Mouse (Mus musculus) midbrain, embryonic 10.5 days (tissue): ENCODE data around the gene Rapgef3. TPM values are rescaled to one million over a fixed set of nuclear protein-coding genes. Genes with fewer than 3 reads are reported as not detected.

Experiments
- DNase-seq: peaks from one replicate; pipeline ENCODE4 v3.0.0-alpha.2; 2017; ENCODE audit warnings: low spot score
- H3K27ac ChIP-seq: fragments of 300-500 bp; sonication (generic); replicated peaks from 2 replicates; pipeline ENCODE4 v1.5.1; 2016; ENCODE audit warnings: mild to moderate bottlenecking
- H3K27me3 ChIP-seq: fragments of 300-500 bp; sonication (generic); 2 replicates; pipeline ENCODE4 v1.6.1; 2016; ENCODE audit warnings: low read depth, mild to moderate bottlenecking; ENCODE audit not compliant: poor library complexity, severe bottlenecking
- H3K36me3 ChIP-seq: fragments of 300-500 bp; sonication (generic); 2 replicates; pipeline ENCODE4 v1.6.1; 2016; ENCODE audit warnings: mild to moderate bottlenecking, moderate library complexity
- H3K4me1 ChIP-seq: fragments of 300-500 bp; sonication (generic); 2 replicates; pipeline ENCODE4 v1.6.1; 2016
- H3K4me3 ChIP-seq: fragments of 300-500 bp; sonication (generic); 2 replicates; pipeline ENCODE4 v1.5.1; 2016; ENCODE audit warnings: mild to moderate bottlenecking, moderate library complexity
- H3K9me3 ChIP-seq: fragments of 300-500 bp; sonication (generic); replicated peaks from 2 replicates; pipeline ENCODE4 v1.6.1; 2016; ENCODE audit warnings: mild to moderate bottlenecking
- WGBS: fragments of 180-500 bp; shearing (Covaris S2); methylation state at CpG from one replicate; pipeline ENCODE4 v1.1.7; 2016; 5-methylcytosine and 5-hydroxymethylcytosine counted together
- polyA plus RNA-seq: library from polyadenylated mRNA; unstranded; fragments of >200 nt; fragmentation: Nextera tagmentation; extraction: Ambion mirVana; gene quantifications from 2 replicates; pipeline ENCODE4 v1.2.1, GENCODE M21; 2016

The Rapgef3 gene
- polyA plus RNA-seq, 1 experiment from 2014 or later: 5.3 TPM

DNA sequence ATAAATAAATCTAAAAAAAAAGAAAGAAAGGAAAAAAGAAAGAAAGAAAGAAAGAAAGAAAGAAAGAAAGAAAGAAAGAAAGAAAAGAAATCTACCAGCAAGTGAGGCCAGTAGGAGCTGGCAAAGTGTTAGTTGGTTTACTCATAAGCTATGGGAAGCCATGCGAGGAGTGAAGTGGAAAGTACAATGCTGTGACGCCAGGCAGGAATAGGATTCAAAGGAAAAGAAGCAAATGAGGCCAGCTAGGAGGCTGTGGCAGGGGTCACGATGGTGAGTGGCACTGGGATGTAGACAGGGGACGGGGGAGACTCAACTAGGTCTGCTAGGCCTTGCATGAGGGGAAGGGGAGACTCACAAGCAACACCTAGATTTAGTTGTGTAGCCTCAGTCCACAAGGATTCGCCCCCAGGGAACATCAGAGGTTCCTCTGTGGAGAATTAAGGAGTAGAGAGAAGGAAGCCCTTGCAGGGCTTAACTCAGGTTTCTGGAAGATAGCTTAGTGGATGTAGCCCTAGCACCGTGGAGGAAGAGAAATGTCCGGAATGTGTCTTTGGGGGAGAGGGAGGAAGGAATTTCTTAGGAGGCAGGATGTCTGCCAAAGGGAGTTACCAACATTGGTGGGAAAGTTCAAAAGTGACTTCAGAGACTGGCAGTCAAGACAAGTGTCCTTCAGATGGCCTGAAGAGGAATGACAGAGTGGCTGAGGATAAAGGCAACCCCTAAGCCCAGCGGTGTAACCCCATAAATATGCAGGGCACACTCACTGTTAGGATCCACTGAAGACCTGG, 10.7 kb upstream of the Rapgef3 start, which contains the start of gene Slc48a1:
Gene Slc48a1 (plus strand): TSS at position 210 of the 788 bp plus-strand sequence.
- H3K27ac ChIP-seq: no peak within 1 kb of the TSS
- H3K27me3 ChIP-seq: peaks cover 57% of the 10 kb centered on the region
- WGBS: 79% methylated on average over 8 of the region's 8 CpGs
- no peak within 1 kb of the TSS for H3K4me3 ChIP-seq
- peaks cover 29% of the 10 kb centered on the region for H3K4me1 ChIP-seq
- H3K36me3 ChIP-seq: no peaks in the 10 kb centered on the region
- H3K9me3 ChIP-seq: no peaks in the 10 kb centered on the region
- DNase-seq: no peak

DNA sequence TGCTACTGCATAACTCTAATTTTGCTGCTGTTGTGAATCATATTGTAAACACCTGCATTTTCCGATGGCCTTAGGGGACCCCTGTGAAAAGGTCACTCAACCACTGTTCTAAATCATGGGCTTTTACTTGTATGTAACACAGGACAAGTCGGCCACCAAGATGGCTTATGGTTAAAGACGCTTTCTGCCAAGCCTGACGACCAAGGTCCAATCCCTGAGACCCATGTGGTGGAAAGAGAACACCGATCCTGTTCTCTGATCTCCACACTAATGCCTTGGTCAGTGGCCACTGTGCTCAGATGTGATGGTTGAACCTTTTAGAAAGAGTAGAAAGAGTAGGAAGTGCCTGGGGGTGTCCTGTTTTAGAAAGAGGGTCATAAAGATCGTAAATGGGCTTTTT, 9.1 kb upstream of the Rapgef3 start:
- no peak for DNase-seq
- H3K4me1 ChIP-seq: peaks cover 25% of the 10 kb centered on the region
- H3K27ac ChIP-seq: no peak overlapping the region
- H3K4me3 ChIP-seq: no peak overlapping the region
- no peaks in the 10 kb centered on the region for H3K9me3 ChIP-seq
- H3K27me3 ChIP-seq: peaks cover 41% of the 10 kb centered on the region
- H3K36me3 ChIP-seq: no peaks in the 10 kb centered on the region
- 83% methylated on average over 6 of the region's 6 CpGs for WGBS

DNA sequence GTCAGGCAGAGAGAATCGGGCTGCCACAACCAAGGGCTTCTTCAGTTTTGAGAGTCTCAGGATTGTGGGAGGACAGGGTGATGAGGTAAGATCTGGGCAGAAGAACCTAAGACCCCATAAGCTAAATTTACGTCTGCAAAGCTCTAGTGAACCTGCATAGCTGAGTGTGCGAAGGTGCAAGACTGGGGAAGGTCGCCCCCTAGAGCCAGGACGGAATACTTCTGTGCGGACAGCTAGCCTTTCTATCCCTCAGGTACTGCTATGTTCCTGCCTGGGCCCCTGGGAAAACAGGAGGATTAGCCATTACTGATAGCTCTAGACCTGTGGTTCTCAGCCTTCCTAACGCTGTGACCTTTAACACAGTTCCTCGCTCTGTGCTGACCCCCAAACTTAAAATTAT, 8.7 kb upstream of the Rapgef3 start:
- no peak overlapping the region for H3K4me3 ChIP-seq
- WGBS: 10% methylated on average over 8 of the region's 8 CpGs
- H3K9me3 ChIP-seq: no peaks in the 10 kb centered on the region
- no peak overlapping the region for H3K27ac ChIP-seq
- DNase-seq: peak; percentile 64
- no peaks in the 10 kb centered on the region for H3K36me3 ChIP-seq
- H3K4me1 ChIP-seq: peaks cover 23% of the 10 kb centered on the region
- peaks cover 38% of the 10 kb centered on the region for H3K27me3 ChIP-seq

DNA sequence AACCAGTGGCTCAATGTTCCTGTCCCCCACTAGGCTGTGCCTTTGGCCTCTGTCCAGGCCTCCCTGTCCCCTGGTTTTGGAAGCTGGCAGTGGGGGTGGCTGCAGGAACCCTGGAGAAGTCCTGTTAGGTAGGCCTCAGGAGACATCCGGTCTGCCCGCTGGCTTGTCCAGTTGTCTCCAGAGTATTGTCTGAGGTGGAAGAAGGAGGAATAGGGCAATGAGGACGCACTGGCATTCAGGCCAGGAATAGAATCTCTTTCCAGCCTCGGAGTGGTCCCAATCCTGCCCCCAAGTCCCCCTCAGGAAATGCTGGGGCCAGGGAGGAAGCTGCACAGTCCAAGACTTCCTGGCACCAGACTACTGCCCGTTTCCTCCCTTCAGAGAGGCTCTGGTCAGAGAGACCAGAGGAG, 6.2 kb upstream of the Rapgef3 start:
- WGBS: 82% methylated on average over 5 of the region's 5 CpGs

DNA sequence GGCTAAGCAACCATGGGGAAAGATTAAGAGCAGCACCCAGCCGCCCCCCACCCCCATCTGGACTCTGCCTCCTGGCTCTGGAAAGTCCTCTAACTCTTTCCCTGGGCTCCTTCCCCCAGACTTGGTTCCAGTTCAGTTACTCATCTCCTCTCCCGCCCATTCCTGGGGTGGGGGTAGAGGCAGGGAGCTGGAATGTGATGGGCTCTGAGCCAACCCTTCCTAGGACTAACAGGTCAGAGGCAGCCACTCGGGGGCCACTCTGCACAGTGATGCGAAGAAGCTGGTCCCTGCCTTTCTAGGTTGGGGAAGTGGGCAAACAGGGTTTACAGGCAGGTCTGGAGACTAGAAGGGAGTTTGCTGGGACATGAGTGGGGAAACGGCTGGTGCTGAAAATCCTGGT, 5.3 kb upstream of the Rapgef3 start:
- Histone ChIP-seq H3K36me3 (no peaks in the 10 kb centered on the region), H3K4me1 (peaks cover 28% of the 10 kb centered on the region), H3K9me3 (no peaks in the 10 kb centered on the region), H3K4me3 (no peak overlapping the region), H3K27ac (peak overlapping the region; percentile 49), H3K27me3 (peaks cover 60% of the 10 kb centered on the region)
- WGBS: 23% methylated on average over 5 of the region's 5 CpGs
- no peak for DNase-seq

More for the DNA sequence above, 6.2 kb upstream of the Rapgef3 start:
- no peak for DNase-seq
- H3K27me3 ChIP-seq: peaks cover 51% of the 10 kb centered on the region
- no peaks in the 10 kb centered on the region for H3K9me3 ChIP-seq
- no peaks in the 10 kb centered on the region for H3K36me3 ChIP-seq
- H3K27ac ChIP-seq: peak overlapping the region; percentile 46; the same call in 1 of the 2 replicates
- no peak overlapping the region for H3K4me3 ChIP-seq
- H3K4me1 ChIP-seq: peaks cover 23% of the 10 kb centered on the region

DNA sequence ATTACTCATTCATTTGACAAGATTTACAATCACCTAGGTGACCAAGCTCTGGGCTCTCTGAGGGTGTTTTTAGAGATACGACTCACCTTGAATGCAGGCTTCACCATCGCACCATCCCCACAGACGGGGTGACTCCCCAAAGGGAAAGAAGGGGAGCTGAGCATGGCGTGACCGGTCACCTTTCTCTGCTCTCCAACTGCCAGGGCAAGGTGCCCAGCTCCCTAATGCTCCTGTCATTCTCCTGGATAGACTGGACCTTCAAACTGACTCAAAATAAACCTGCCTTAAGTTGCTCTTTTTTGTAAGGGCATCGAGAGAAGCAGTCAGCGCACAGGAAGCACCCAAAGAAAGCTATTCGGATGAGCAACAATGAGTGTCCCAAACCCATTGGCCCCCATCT, 2.5 kb upstream of the Rapgef3 start:
- Histone ChIP-seq H3K27me3 (peaks cover 79% of the 10 kb centered on the region), H3K36me3 (no peaks in the 10 kb centered on the region), H3K4me3 (no peak overlapping the region), H3K4me1 (peaks cover 51% of the 10 kb centered on the region), H3K9me3 (no peaks in the 10 kb centered on the region), H3K27ac (no peak overlapping the region)
- no peak for DNase-seq
- 84% methylated on average over 8 of the region's 8 CpGs for WGBS

DNA sequence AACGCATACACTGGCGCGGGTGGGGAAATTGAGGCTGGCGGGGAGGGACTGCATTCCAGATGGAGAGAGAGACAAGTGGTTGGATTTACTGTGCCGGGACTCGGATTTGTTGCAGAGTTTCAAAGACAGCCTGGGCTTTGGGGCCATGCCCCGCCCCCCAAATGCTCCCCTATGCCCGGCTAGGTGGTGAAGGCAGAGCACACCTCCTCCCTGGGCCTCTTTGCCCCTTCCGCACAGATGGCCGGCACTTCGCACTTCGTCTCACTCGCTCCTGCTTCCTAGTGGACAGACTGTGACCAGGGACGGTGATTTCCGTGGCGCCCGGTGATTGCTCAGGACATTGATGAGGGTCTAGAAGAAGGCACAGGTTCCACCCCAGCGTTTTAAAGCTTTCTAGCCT, 420 bp upstream of the Rapgef3 start:
- Histone ChIP-seq H3K36me3 (no peaks in the 10 kb centered on the region), H3K27ac (peak overlapping the region; percentile 79), H3K27me3 (peaks cover 82% of the 10 kb centered on the region), H3K9me3 (no peaks in the 10 kb centered on the region), H3K4me3 (peak overlapping the region; percentile 61), H3K4me1 (peaks cover 53% of the 10 kb centered on the region)
- DNase-seq: peak; percentile 47
- 1% methylated on average over 18 of the region's 18 CpGs for WGBS

DNA sequence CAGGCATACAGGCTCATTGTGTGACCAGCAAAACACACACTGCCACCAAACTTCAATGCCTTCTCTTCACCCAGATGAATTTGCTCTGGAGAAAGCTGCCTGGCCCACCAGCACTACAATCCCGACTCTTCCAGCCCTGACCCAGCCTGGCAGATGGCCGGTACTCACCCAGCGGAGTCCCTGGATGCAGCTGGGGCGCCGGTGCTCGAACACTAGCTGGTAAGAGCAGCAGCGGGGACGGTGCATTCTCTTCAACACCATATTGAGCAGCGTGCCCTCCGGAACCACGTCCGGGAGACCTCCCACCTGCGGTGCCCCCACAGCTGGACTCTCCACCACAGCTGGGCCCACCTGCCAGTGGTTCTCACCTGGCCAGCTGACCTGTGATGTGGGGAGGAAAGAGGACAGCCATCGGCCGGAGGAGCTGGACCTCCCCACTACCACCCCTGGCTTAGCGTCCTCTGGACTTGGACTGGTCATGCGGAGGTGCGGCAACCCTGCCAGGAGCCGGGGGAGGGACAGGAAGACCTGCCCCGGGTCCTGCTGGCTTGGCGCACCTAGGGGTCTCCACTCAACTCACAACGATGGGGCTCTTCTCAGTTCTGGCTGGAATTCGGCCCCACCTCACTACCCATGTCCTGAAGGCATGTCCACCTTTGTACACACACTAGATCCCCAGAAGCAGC, 1.0 kb downstream of the Rapgef3 start:
- H3K36me3 ChIP-seq: no peaks in the 10 kb centered on the region
- peaks cover 94% of the 10 kb centered on the region for H3K27me3 ChIP-seq
- peaks cover 57% of the 10 kb centered on the region for H3K4me1 ChIP-seq
- peak overlapping the region; percentile 79 for H3K27ac ChIP-seq
- H3K9me3 ChIP-seq: no peaks in the 10 kb centered on the region
- DNase-seq: peak; percentile 39
- H3K4me3 ChIP-seq: peak overlapping the region; percentile 61
- WGBS: 8% methylated on average over 23 of the region's 23 CpGs

DNA sequence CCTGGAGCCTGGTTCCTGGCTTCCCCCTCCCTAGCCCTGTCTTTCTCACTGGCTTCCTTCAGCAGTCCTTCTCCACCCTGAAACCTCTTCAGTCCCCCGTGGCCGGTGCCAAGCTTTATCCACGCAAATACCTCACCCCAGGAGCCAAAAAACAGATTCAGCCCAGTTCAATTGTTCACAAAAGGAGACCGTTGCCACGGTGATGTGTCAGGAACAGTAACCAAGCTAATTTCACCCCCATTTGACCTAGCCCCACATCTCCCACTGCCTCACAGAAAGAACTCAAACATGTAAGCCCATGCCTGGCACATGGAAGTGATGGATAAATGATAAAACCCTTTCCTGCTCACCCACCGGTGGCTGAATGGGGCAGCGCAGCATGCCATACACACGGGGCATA, 1.6 kb downstream of the Rapgef3 start:
- peak overlapping the region; percentile 79 for H3K27ac ChIP-seq
- DNase-seq: peak; percentile 52
- H3K36me3 ChIP-seq: no peaks in the 10 kb centered on the region
- H3K4me1 ChIP-seq: peaks cover 62% of the 10 kb centered on the region
- 22% methylated on average over 8 of the region's 8 CpGs for WGBS
- no peaks in the 10 kb centered on the region for H3K9me3 ChIP-seq
- H3K4me3 ChIP-seq: peak overlapping the region; percentile 61
- H3K27me3 ChIP-seq: peaks cover 95% of the 10 kb centered on the region

DNA sequence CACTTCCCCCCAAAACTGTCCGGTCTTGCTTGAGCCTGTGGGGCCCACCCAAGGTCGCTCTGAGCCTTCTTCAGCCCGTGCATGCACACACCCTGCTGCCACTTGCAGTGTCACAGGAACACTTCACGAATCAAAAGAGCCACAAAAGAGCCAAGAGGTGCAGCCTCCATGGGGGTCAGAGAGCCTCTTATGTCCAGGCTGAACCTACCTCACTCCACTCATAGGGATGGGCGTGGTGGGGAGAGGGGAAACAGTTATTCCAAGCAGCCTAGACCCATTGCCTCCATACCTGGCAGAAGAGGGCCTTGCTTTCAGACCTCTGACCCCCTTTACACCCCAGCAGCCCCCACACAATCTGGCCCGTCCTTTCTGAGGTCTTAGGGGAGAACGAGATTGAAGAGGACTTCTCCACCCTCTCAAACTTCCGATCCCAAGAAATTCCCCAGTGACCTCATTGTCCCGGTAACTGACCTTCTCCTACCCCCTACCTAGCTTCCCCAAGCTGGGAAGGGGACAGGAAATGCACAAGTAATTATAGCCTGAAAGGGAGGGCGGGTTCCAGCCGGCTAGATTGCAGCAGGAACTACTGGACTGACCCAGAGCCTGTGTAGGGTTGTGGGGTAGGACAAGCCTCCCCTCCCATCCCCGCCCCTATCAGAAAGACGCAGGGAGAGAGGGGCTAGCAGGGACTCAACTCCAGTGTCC, 2.5 kb downstream of the Rapgef3 start:
- Histone ChIP-seq H3K27ac (no peak overlapping the region; the same call in 1 of the 2 replicates), H3K36me3 (no peaks in the 10 kb centered on the region), H3K9me3 (no peaks in the 10 kb centered on the region), H3K4me3 (0 out of 2 replicates have a peak overlapping the region, but pooled peaks have one; percentile 61), H3K4me1 (peaks cover 65% of the 10 kb centered on the region), H3K27me3 (peaks cover 90% of the 10 kb centered on the region)
- no peak for DNase-seq
- 37% methylated on average over 13 of the region's 13 CpGs for WGBS

DNA sequence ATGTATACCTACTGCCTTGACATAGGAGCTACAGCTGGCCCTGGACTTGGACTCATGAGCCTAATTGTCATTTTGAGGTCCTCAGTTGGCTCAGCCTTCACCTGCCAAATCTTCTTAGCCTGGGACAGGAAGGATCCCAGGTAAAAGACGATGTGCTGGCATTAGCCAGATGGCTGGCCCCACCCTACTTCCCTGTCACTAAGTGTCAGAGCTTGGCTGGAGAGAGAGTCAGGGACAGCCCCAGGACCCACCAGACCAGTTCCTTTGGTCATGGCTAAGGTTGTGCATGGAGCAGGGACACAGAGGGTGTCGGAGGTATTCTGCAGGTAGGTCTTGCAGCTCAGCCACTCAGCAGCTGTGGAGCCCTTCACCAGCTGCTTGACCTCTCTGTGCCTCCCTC, 3.2 kb downstream of the Rapgef3 start:
- no peak for DNase-seq
- Histone ChIP-seq H3K27ac (no peak overlapping the region), H3K9me3 (no peaks in the 10 kb centered on the region), H3K27me3 (peaks cover 83% of the 10 kb centered on the region), H3K4me1 (peaks cover 65% of the 10 kb centered on the region), H3K4me3 (no peak overlapping the region), H3K36me3 (no peaks in the 10 kb centered on the region)
- 88% methylated on average over 2 of the region's 2 CpGs for WGBS

DNA sequence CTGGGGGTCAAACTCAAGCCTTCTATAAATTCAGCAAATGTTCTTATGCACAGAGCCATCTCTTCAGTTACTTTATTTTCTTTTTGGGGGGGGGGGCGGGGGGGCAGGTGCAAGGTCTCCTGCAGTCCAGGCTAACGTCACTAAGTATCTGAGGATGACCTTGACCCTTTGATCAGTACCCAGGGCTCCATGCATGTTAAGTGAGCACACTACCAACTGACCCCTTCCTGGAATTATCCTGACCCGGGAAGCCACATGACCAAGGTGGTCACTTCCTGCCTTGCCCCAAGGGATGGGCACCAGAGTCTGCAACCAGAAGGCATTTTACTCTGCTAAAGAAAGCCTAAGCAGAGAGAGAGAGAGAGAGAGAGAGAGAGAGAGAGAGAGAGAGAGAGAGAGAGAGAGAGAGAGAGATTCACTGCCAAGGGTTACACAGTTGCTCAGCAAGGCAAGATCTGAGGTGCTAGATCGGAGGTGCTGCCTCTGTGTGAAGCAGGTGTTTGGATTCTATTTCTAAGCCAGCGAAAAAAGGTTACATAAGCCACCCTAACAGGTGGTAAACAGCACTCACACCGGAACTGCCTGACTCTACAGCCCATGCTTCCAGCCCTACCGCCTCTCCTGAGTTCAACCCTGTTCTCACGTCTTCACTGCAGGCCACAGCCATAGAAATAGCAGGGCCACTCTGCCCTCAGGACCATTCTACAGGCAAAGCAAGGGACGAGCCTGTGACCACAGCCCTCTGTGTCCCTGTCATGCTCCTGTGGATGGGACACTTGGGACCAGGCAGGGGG, 4.3 kb downstream of the Rapgef3 start:
- 69% methylated on average over 9 of the region's 9 CpGs for WGBS
- Histone ChIP-seq H3K4me1 (peaks cover 64% of the 10 kb centered on the region), H3K27me3 (peaks cover 72% of the 10 kb centered on the region), H3K27ac (no peak overlapping the region), H3K4me3 (no peak overlapping the region), H3K9me3 (no peaks in the 10 kb centered on the region), H3K36me3 (no peaks in the 10 kb centered on the region)
- no peak for DNase-seq
